Mouse (Mus musculus): Measurements from ENCODE around the gene Mov10l1.

- no peak for TF ChIP-seq CTCF (IDR thresholded peaks at IDR 0.05; ENCODE audit: low read depth, low read length)
- TF ChIP-seq POLR2A (IDR thresholded peaks at IDR 0.05; ENCODE audit: extremely low read depth, insufficient read depth, low read length) = no peak
Measured at GRCm38 (mm10) chr15:89060811-89061460, 78.2 kb downstream of the Mov10l1 start.

Measured in liver, adult 2 months (tissue).